Mouse (Mus musculus) spleen, adult 2 months (tissue): ENCODE results near the gene Tnk2.

Experiments
- CTCF ChIP-seq: fragments of 200-500 bp; IDR thresholded peaks from 2 replicates; pipeline ENCODE4 v1.5.1; 2011; ENCODE audit warnings: mild to moderate bottlenecking, inconsistent platforms; ENCODE audit not compliant: insufficient read depth, insufficient read length, insufficient replicate concordance; ENCODE audit errors: extremely low read depth
- POLR2A ChIP-seq: fragments of 200-500 bp; IDR thresholded peaks from 2 replicates; pipeline ENCODE4 v1.6.1; 2011; ENCODE audit warnings: low read depth, low read length, inconsistent platforms

GRCm38 (mm10) chr16:32607562-32608343 lies 35.9 kb upstream of the Tnk2 start:
- TF ChIP-seq CTCF = no peak
- TF ChIP-seq POLR2A = no peak
